Mouse (Mus musculus) gastrocnemius, adult 2 months (tissue): ENCODE results near the gene Mau2. TPM values are rescaled to one million over a fixed set of nuclear protein-coding genes. Genes with fewer than 3 reads are reported as not detected.

Source experiments
- DNase-seq: peaks from one replicate; pipeline ENCODE4 v3.0.0; 2022
- H3K27ac ChIP-seq: fragments of 200-600 bp; 2 replicates; pipeline ENCODE4 v1.8.1; 2022; ENCODE audit warnings: mild to moderate bottlenecking
- H3K4me3 ChIP-seq: fragments of 200-600 bp; 2 replicates; pipeline ENCODE4 v1.8.1; 2022; ENCODE audit warnings: mild to moderate bottlenecking, moderate library complexity
- CTCF ChIP-seq: fragments of 200-600 bp; IDR thresholded peaks from 2 replicates; pipeline ENCODE4 v1.8.1; 2022; ENCODE audit warnings: antibody characterized with exemption, mild to moderate bottlenecking, moderate library complexity
- intact Hi-C: fragments of 180-260 bp; cut with DNase I; formaldehyde crosslinking; loops from one replicate; pipeline ENCODE4 v1.15.1; 2025
- total RNA-seq, 2 experiments: library from RNA; stranded (reverse); gene quantifications; 2 replicates each; pipeline ENCODE4 v1.2.3; 2021

The Mau2 gene
- total RNA-seq, 2 experiments from 2014 or later, result 24.8 to 31.0 TPM

GRCm38 (mm10) chr8:69987744-69988143, 54.8 kb downstream of the Mau2 start:
- Histone ChIP-seq H3K4me3 (no peak overlapping the region), H3K27ac (no peak overlapping the region)
- no peak for DNase-seq
- TF ChIP-seq CTCF, result no peak
- intact Hi-C loops, result no loop called here

- intact Hi-C loops, result no loop called here
- TF ChIP-seq CTCF, result no peak
- DNase-seq, result no peak
- H3K27ac ChIP-seq, result 0 out of 2 replicates have a peak overlapping the region, but pooled peaks have one; percentile 16
- no peak overlapping the region for H3K4me3 ChIP-seq
Observed at GRCm38 (mm10) chr8:69984876-69985553, 57.5 kb downstream of the Mau2 start.

GRCm38 (mm10) chr8:69978456-69978855, 64.1 kb downstream of the Mau2 start:
- DNase-seq, result no peak
- Histone ChIP-seq H3K27ac (no peak overlapping the region), H3K4me3 (no peak overlapping the region)
- intact Hi-C loops, result no loop called here
- no peak for TF ChIP-seq CTCF

GRCm38 (mm10) chr8:69974806-69975205, 67.7 kb downstream of the Mau2 start:
- H3K27ac ChIP-seq, result peak overlapping the region; percentile 98
- TF ChIP-seq CTCF, result no peak
- H3K4me3 ChIP-seq, result peak overlapping the region; percentile 100
- intact Hi-C loops, result loop anchor here (2.0 kb wide), 1 partner anchor 20 kb away; no protein-coding TSS in a partner anchor
- DNase-seq, result no peak

GRCm38 (mm10) chr8:69974194-69974614, 68.3 kb downstream of the Mau2 start:
- H3K27ac ChIP-seq, result peak overlapping the region; percentile 98
- TF ChIP-seq CTCF, result no peak
- peak; percentile 98 for DNase-seq
- H3K4me3 ChIP-seq, result peak overlapping the region; percentile 100
- intact Hi-C loops, result loop anchor here (2.0 kb wide), 1 partner anchor 21 kb away; no protein-coding TSS in a partner anchor

- intact Hi-C loops, result loop anchor here (2.0 kb wide), 1 partner anchor 21 kb away; no protein-coding TSS in a partner anchor
- Histone ChIP-seq H3K27ac (peak overlapping the region; percentile 98), H3K4me3 (peak overlapping the region; percentile 100)
- no peak for TF ChIP-seq CTCF
- peak; percentile 77 for DNase-seq
Observed at GRCm38 (mm10) chr8:69973442-69974161, 68.9 kb downstream of the Mau2 start.

- H3K4me3 ChIP-seq, result peak overlapping the region; percentile 100
- peak overlapping the region; percentile 98 for H3K27ac ChIP-seq
- TF ChIP-seq CTCF, result no peak
- DNase-seq, result no peak
- intact Hi-C loops, result no loop called here
Observed at GRCm38 (mm10) chr8:69973063-69973441, 69.5 kb downstream of the Mau2 start.

GRCm38 (mm10) chr8:69970880-69971279, 71.7 kb downstream of the Mau2 start:
- Histone ChIP-seq H3K4me3 (peak overlapping the region; percentile 11), H3K27ac (peak overlapping the region; percentile 61)
- TF ChIP-seq CTCF, result no peak
- DNase-seq, result no peak
- intact Hi-C loops, result no loop called here

GRCm38 (mm10) chr8:69967291-69967933, 75.1 kb downstream of the Mau2 start:
- no peak overlapping the region for H3K4me3 ChIP-seq
- intact Hi-C loops, result no loop called here

More at GRCm38 (mm10) chr8:69967291-69967933, 75.1 kb downstream of the Mau2 start:
- TF ChIP-seq CTCF, result no peak
- no peak for DNase-seq
- peak overlapping the region; percentile 20; the same call in 1 of the 2 replicates for H3K27ac ChIP-seq

Other genes with a start within 250 kb of the Mau2 start
- gene Gmip, start 234.1 kb downstream of the Mau2 start, total RNA-seq, result 1 to 10 TPM; 3.8 to 5.3 TPM
- gene Lpar2, start 220.3 kb downstream of the Mau2 start, total RNA-seq, result under 1 TPM in 1 of 2 experiments, not detected in 1; 0.14 TPM
- gene Pbx4, start 210.2 kb downstream of the Mau2 start, total RNA-seq, result not detected
- 10 to 100 TPM in 1 of 2 experiments, 1 to 10 TPM in 1; 3.5 to 18.9 TPM for gene Cilp2, start 155.0 kb downstream of the Mau2 start, total RNA-seq
- not detected for gene Tssk6, start 140.6 kb downstream of the Mau2 start, total RNA-seq
- 100 to 1,000 TPM; 312 to 399 TPM for gene Ndufa13, start 140.2 kb downstream of the Mau2 start, total RNA-seq
- gene Yjefn3, start 140.0 kb downstream of the Mau2 start, total RNA-seq, result 10 to 100 TPM in 1 of 2 experiments, 1 to 10 TPM in 1; 9.5 to 14.5 TPM
- gene Gatad2a, start 46.4 kb downstream of the Mau2 start, total RNA-seq, result 10 to 100 TPM; 26.5 to 32.6 TPM
- gene Sugp1, start 79 bp upstream of the Mau2 start, total RNA-seq, result 10 to 100 TPM; 16.8 to 21.0 TPM
- 1 to 10 TPM in 1 of 2 experiments, under 1 TPM in 1; 0.33 to 1.0 TPM for gene Tm6sf2, start 30.2 kb upstream of the Mau2 start, total RNA-seq
- gene Hapln4, start 40.7 kb upstream of the Mau2 start, total RNA-seq, result under 1 TPM in 1 of 2 experiments, not detected in 1; 0.08 TPM
- not detected for gene Ncan, start 78.1 kb upstream of the Mau2 start, total RNA-seq
- 1 to 10 TPM; 4.3 to 6.5 TPM for gene Nr2c2ap, start 88.6 kb upstream of the Mau2 start, total RNA-seq
- gene Rfxank, start 96.4 kb upstream of the Mau2 start, total RNA-seq, result 10 to 100 TPM in 1 of 2 experiments, 1 to 10 TPM in 1; 7.5 to 10.7 TPM
- 10 to 100 TPM; 11.6 to 14.8 TPM for gene Borcs8, start 96.8 kb upstream of the Mau2 start, total RNA-seq
- gene Mef2b, start 97.0 kb upstream of the Mau2 start, total RNA-seq, result under 1 TPM; 0.31 to 0.56 TPM
- 10 to 100 TPM; 81.1 to 86.2 TPM for gene Tmem161a, start 129.6 kb upstream of the Mau2 start, total RNA-seq
- 10 to 100 TPM; 27.5 to 33.3 TPM for gene Slc25a42, start 169.6 kb upstream of the Mau2 start, total RNA-seq
- 10 to 100 TPM; 41.8 to 50.7 TPM for gene Sugp2, start 191.5 kb upstream of the Mau2 start, total RNA-seq
- gene Armc6, start 191.7 kb upstream of the Mau2 start, total RNA-seq, result 1 to 10 TPM; 7.6 to 9.7 TPM
- gene Homer3, start 240.1 kb upstream of the Mau2 start, total RNA-seq, result 1 to 10 TPM; 3.8 to 4.3 TPM